Mouse (Mus musculus) spleen, postnatal 36 days (tissue): ENCODE results near the gene Wdr95.

ENCODE experiments used
- DNase-seq, 2 experiments: peaks; one replicate each; pipeline ENCODE4 v3.0.0; 2022; ENCODE audit warnings: low spot score in 2 of 2, mixed read lengths in 1 of 2

Wdr95 gene

DNA sequence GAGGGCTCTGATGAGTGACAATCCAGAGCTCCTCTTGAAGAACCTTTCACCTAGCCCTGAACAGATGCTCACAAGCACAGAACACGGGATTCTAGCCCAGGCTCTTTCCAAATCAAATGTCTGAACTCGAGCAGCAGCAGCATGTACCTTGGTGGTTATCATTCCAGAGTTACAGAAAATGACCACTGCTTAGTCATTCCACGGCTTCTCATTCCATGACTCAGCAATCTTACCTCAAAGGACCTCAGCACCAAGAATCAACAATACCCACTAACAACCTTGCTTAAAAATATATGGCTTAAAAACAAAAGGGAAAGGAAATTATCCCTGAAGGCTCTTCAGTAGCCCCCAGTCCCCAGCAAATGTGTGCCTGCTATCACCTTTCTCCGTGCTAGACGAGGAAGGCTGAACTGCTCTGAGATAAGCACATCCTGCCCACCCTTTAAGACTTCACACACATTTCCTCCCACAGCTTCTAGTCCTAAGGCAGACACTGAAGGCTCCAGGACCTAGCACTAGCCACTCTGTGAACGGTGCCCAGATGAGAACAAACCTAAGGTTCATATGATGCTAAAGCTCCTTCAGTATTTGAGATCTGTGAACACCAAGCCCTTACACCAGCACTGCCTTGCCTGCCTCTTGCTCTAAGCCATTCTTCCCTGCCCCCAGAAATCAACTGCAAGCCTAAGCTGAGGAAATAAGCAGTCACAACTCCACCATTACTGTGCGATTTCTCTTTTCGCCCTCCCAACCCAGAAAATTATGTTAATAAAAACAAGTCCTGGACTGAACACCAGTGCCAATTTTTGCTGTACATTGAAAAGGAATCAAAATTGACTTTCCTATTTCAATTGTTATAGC is 95.6 kb downstream of the Wdr95 start:
- DNase-seq, result no peak

DNA sequence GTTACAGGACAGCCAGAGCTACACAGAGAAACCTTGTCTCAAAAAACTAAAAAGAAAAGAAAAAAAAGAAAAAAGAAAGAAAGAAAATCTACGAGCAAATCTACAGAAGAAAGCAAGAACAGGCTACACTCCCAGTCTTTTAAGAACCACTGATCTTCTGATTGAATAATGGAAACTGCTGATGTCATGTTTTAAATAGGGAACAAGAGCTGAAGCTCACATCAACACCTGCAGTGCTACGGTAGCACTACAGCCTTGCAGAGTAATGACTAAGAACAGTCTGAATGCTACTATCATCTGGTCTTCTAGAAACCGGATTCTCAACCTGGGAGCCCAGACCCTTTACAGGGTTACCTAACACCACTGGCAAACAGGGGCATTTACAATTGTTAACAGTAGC is 97.1 kb downstream of the Wdr95 start:
- no peak for DNase-seq

DNA sequence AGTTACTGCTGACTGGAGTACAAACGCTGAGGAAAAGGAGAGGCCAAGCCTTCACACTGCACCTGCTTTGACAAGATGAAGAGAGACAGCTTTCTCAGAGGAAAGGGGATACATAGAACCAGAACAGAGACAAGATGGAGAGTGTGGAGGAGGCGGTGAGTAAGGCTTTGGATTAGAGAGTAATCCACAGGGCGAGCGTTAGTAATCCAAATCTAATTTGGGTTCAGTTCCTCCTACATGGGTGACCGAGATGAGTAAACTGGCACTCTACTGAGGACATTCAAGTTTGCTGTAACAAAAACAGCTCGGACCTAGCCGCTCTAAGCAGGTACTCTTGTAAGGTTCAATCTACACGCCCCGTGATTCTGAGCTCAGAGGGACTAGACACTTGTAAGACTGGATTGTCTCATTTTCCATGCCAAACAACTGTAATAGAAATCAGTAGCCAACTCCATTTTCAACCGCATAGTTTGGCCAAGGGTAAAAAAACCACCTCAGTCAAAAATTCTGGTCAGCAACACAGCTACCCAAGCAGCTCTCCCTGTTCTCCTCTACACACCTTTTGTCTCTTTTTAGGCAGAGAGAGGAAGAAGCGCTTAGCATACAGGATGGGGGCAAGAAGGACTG is 106.0 kb downstream of the Wdr95 start:
- DNase-seq, result no peak

DNA sequence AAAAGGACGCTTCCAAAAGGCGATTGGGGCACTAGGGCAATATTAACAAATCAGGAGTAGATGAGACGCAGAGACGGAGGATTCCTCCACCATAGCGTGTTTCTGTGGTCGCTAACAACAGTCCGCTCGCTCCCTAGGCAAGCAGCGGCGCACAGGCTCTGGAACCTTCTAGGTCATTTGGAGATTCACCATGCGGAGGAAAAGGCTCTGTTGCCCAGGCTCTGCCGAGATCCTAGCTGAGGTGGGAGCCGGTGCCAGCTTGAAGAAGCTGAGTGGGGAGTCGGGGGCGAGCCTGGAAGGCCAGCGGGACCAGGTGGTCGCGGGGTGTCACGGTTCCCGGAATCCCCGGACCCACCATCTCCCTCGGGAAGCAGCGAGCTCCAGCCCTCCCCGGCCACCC is 107.1 kb downstream of the Wdr95 start:
- DNase-seq, result no peak

DNA sequence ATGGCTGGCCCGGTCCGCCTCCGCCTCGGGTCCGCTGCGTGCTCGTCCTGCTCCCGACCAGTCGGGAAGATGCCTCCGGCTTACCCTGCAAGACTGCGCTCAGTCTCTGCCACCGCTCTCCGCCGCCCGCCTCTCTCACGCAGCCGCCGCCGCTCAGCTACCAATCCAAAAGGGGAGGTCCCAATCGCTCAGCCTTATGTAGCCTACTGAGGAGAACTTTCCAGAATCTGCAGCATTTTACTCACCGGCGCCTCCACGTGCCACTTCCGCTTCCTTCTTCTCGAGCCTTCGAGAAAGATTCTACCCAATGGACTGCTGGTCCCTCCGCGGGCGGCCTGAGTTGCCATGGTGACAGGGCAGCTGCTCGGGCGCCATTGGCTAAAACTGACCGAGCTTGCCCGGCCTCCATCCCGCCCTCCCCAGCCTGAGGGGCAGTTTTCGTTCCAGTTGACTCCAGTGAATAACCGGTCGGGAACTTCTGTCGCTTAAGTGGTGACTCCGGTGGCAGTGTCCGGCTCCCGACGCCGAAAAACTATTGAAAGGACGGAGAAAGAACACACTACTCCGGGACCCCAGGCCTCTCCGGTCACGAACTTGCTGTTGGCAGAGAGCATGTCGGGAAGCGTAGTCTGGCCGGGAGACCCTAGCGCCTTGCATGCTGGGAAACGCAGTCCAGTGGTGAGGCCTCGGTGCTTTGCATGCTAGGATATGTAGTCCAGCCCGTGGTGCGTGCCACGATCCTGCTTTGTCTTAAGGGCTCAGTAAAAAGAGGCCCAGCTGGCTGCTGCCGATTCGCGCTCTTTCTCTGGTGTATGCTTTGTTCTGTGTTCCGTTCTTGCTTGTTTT is 107.8 kb downstream of the Wdr95 start, which contains the start of gene Hsph1:
Gene Hsph1 (minus strand): TSS at position 302 of the 846 bp plus-strand sequence.
- peak; percentile 98 to 99 for DNase-seq

DNA sequence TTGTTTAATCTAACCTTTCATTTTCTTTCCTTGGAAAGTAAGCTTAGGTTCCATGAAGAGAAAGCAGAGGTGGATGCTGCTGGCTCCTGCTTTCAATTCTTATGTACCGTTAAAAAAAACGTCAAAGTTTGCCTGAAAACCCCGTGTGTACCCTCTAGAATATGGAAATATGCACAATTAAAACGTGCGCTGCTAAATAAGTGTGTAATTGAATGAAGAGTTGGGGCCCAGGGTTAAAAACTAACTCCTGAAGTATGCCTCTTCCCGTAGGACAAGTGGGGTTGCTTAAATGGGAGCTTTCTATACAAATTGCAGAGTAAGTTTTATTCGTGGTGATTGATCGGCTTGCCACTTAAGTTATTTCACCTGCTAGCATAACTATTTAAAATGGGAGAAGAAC is 108.8 kb downstream of the Wdr95 start:
- DNase-seq, result no peak

DNA sequence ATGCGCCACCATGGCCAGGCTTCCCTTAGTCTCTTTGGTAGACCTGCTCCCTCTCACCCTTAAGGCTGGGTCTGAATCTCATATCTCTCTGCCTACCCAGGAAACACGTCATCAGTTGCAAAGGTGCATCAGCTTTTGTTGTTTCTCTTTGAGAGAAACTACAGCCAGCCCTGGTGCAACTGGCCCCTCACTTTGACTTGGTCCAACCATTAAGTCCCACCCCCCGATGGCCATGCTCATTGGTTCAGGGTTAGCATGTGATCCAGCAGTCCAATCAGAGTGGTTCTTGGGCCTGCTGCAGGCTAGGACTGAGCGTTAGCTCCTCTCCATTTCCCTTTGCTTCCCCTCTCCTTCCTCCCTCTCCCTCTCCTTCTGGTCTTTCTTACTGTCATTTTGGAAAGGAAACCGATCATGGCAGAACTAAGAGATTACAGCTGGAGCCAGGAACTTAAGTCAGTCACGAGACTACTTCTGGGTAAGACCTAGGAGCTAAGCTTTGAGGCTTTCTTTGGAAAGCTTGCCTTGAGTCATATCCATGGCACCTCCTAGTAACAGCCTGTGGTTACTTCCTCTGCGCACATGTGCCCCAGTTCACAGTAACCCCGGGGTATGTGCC is 112.9 kb downstream of the Wdr95 start:
- no peak for DNase-seq

DNA sequence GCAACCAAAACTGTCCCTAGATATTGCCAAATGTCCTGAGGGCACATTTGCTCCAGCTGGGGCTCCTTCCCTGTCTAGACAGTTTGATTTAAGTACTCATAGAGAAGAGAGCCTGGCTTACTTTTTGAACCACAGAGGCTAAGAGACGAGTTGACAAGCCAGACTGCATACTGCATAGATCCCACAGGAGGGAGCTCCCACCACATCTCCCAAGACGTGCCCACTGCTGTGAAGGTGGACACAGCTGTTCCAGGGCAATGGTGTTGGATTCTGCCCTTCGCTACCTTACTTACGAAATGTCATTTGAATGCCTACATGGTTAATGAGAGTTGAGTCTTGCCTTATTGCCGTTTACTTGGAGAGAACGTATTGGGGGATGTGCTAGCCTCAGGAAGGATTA is 113.9 kb downstream of the Wdr95 start:
- DNase-seq, result no peak

DNA sequence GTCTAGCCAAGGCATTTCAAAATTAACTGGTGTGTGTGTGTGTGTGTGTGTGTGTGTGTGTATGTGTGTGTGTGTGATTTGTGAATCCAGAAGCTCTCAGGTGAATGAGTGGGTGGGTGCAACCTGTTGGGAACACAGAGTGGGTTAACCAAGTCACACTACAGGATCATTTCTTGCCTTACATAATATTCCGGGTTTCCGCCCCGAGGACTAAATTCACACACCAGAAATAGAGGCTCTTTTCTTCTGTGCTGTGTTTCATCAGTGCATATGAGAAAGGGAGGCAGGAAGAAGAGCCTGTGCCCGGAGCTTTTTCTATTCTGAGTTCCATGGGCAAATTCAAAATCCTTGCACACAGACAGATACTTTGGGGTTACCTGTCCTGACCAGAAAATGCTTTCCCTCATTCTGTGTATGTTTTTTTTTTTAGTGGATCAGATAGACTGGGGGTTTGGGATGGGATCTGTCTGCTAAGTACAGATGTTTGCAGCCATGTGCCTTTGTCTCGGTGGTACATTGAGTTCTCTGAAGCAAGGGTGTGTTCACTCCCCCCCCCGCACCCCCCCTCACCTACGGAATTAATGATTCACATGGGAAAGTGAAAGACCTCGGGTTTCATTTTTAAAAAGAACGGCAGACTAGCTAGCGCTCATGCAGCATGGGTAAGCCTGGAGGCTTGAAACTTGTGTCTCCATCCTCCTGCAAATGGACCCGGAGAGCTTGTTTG is 114.5 kb downstream of the Wdr95 start:
- DNase-seq, result no peak

DNA sequence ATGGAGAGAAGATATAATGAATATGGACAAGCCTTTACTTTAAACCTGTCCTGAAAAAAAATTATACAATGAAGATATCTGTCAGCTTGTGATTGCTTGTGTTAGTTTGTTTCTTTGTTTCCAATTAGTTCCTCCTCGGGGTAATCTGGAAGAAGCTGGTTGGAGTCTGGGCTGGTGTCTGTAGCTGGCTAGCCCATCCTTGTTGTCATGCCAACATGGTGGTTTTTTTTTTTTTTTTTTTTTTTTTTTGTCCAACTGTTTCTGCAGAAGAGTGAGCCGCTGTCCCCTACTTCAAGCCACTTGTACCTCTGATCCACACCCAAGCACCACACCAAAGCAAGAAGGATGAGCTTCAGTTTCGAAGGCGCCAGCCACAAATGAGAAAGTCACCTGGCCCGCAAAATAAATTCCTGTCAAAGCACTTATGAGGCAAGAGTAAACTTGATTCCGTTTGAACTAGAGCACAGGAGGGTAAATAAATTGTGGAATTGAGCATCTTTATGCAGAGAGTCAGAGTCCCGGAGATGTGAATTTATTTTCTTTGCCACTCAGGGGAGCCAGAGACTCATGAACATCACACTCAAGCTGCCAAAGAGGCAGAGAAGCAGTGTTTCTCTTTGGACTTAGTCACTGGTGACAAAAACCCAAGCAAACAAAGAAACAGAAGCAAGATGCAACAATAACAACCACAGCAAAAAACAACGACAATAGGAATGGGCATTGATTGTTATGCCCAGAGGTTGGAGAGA is 119.1 kb downstream of the Wdr95 start:
- DNase-seq, result no peak

DNA sequence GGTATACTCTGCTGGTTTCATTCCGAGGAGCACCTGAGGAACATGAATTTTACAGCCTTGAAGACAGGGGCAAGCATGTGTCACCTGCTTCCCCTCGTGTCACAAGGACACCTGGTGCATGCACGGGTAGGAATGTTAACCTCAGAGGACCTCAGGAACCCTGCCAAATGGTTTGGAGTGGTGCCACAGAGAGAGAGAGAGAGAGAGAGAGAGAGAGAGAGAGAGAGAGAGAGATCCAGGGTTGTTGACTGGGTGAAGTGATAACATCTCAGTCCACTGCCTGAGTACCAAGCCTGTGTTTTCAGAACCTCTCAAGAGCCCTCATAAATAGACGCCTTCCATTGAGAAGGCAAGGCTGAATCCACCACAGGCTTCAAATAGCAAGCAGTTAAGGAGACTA is 119.7 kb downstream of the Wdr95 start:
- no peak for DNase-seq

DNA sequence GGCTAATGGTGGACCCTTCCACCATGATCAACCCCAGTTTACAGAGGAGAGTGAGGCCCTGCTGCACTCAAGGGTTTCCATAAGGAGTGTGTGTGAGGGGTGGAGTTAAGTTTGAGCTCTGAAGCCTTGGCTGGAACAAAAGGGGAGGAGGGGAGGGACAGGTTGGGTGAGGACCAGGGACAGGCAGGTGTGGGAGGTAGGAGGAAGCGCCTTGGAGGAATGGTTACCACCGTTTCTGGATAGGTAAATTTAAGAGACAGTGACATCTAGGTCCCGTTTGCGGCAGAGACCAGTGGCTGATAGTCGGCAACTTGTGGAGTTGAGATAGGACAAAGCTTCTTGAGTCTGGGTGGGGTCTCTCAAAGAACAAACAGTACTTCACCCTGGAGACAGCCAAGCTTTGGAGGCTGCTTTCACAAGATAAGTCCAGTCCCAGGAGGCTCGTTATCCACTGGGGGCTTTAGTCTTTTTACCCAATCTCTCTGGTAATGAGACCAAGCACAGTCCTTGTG is 120.5 kb downstream of the Wdr95 start:
- DNase-seq, result peak; percentile 22 to 32

DNA sequence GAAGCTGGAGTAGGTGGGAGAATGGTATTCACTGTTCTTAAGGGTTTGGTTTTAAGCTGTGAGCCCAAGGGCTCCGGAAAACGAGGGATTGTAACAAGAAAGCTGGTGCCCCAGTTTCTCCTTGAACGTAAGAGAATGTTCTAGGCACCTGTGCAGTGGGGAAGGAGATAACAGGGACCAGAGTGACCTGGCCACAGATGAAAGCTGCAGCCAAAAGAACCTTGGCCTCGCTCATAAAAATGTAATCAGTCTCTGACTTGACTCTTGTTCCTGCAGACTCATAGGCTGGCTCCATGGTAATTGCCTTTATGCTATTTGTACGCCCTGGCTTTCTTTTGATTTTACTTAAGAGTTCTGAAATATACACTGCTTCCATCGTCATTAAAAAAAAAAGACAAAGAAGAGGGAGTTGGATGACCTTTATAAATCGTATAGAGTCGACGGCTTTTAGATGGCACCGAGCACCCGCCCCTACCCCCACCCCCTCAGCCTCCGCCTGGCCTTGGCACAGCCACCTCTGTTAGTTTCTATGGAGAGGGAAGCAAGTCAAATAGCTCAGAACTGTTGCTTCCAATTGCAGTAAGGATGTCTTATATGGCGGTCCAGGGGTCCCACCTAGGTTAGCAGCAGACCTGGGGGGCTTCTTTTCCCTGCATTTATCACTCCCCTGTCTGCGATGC is 121.2 kb downstream of the Wdr95 start:
- DNase-seq, result no peak

DNA sequence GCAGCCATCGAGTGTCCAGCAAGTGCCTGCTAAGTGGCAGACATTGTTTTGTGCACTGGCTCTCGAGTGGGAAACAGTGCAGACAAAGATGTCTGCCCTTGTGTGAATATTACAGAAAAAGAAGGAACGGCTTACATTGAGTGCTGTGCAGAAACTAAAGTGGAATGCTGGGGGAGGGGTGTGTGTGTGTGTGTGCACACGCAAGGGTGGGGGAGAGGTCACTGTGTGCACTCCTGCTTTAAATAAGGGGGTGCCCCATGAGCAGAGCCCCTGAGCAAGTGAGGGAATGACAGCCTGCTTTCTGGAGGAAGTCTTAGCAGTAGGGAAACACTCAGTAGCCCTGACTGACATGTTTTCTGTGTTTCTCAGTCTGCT is 121.7 kb downstream of the Wdr95 start:
- no peak for DNase-seq

DNA sequence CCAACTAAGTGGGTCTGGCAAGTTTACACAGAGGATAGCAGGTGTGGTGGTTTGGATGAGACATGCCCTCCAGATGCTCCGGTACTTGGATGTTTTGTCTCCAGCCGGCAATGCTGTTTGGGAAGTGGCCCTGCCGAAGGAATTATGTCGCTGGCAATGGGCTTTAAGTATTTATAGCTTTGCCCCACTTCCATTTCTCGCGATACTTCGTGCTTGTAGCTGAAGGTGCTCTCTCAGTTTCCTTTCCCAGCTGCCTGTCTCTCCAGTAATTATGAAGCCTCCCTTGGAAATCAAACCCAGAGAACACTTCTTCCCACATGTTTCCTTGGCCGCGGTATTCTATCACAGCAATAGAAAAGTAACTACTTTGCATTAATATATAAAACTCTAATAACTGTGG is 127.2 kb downstream of the Wdr95 start:
- DNase-seq, result no peak

DNA sequence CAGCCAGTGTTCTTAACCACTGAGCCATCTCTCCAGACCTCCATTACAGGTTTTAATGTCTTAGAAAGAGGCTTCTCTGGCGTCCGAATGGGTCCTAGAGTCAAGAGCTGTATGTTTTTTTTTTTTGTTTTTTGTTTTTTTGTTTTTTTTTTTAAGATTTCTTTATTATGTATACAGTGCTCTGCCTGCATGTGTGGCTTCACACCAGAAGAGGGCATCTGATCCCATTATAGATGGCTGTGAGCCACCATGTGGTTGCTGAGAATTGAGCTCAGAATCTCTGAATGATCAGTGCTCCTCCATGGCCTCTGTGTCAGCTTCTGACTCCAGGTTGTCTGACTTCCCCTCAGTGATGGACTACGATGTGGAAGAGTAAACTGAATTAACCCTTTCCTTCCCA is 129.5 kb downstream of the Wdr95 start:
- DNase-seq, result no peak

DNA sequence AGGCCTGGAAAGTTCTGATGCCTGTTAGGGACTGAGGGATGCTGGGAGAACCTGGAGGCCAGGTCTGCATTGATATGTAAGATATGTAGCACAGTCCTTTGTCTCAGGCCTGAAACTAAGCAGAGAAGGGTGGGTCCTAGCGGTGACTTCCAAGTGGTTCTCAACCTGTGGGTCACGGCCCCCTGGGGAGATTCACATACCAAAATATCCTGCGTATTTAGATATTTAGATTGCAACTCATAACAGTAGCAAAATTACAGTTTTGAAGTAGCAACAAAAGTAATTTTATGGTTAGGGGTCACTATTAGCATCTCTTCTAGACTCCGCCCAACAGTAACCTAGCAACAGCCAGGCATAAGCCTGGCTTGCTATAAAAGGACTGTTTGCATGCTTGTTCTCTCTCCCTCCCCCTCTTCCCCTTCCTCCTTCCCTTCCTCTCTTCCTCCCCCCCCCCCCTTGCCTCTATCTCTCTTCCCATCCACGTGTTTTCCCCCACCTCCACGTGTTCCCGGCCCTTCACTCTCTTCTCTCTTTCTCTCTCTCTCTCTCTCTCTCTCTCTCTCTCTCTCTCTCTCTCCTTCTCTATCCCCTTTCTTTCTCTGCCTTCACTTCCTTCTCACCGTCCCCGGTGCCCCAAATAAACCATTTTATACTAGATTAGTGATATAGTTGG is 130.4 kb downstream of the Wdr95 start:
- DNase-seq, result no peak

DNA sequence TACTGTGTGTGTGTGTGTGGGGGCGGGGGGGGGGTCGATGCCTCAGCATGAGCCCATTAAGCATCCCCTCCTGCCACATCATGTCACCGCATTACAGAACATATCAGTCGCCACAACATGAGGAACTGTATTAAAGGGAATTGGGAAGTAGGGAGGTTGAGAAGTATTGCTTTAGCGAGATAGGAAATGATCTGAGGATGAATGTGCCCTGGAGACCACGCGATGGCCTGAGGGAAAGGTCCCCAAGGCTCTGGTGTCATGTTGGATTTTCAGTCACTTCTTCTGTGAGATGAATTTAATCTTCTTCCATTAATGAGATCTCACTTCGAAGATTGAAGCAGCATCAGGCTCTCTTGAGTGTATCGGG is 130.9 kb downstream of the Wdr95 start:
- DNase-seq, result no peak

DNA sequence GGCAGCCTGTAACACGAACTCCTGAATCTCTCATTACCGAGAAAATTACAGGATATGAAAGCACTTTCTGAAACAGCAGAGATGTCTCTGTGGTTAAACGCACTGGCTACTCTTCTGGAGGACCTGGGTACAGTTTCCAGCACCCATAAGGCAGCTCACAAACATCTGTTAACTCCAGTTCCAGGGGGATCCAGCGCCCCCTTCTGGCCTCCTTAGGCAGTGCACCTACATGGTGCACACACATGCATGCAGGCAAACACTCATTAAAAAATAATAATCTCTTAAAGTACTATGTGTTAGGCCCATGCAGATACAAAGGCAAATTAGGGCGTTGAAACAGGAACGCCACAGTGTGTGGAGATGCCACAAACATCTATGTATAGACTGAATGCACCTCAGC is 132.9 kb downstream of the Wdr95 start:
- no peak for DNase-seq
